Mouse (Mus musculus): Measurements from ENCODE around the gene Vangl2.

- TF ChIP-seq CTCF (IDR thresholded peaks at IDR 0.05; ENCODE audit: low read depth), result no peak
- TF ChIP-seq EP300 (IDR thresholded peaks at IDR 0.05; ENCODE audit: low read depth), result no peak
These were observed 3.9 kb downstream of the Vangl2 start for GRCm38 (mm10) chr1:172024140-172024895.
